Mouse (Mus musculus) cortical plate, adult 2 months (tissue): ENCODE measurements around the gene Epb41.

Source experiments
- CTCF ChIP-seq: fragments of 200-500 bp; IDR thresholded peaks from 2 replicates; pipeline ENCODE4 v1.5.1; 2011; ENCODE audit warnings: mild to moderate bottlenecking, control low read depth, low read length; ENCODE audit not compliant: insufficient read depth; ENCODE audit errors: extremely low read depth
- POLR2A ChIP-seq: fragments of 200-500 bp; IDR thresholded peaks from 2 replicates; pipeline ENCODE4 v1.6.1; 2011; ENCODE audit warnings: mild to moderate bottlenecking, low read length, control low read depth; ENCODE audit not compliant: insufficient read depth; ENCODE audit errors: extremely low read depth

- TF ChIP-seq CTCF (no peak), POLR2A (no peak)
Measured at GRCm38 (mm10) chr4:131997476-131997875, 77.6 kb downstream of the Epb41 start.
